Mouse (Mus musculus) liver, embryonic 14.5 days (tissue): Measurements from ENCODE around the gene Syt9.

Experiments
- CTCF ChIP-seq: IDR thresholded peaks from 2 replicates; pipeline ENCODE4 v1.5.1; 2016; ENCODE audit warnings: antibody characterized with exemption, low read depth, control low read depth
- EP300 ChIP-seq: IDR thresholded peaks from 2 replicates; pipeline ENCODE4 v1.6.1; 2016; ENCODE audit warnings: antibody characterized with exemption, low read depth

DNA sequence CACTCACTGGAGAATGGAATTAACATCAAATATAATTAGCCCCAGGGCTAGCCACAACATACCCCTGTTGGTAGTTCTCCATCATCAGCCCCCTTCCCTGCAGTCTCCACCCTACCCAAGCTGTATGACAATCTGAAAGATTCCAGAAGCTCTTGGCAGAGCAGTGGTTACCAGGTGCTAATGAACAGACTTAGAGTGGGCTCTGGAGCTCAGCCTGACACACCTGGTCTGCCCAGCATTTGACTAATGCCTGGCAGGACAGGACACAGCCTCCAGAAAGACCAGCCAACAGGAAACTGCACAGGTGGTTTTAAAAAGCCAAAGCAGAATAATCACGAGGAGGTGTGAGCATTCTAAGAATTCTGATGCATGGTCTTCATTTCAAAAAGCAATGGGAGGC is 182.9 kb downstream of the Syt9 start:
- TF ChIP-seq CTCF = no peak
- TF ChIP-seq EP300 = no peak
